Mouse (Mus musculus) MEL (cell line): ENCODE data around the gene U2af1l4. TPM values are rescaled to one million over a fixed set of nuclear protein-coding genes. Genes with fewer than 3 reads are reported as not detected.

Experiments
- DNase-seq: peaks from one replicate; pipeline ENCODE4 v3.0.0; 2011; ENCODE audit warnings: low read depth, low spot score
- H3K27ac ChIP-seq: 2 replicates; pipeline ENCODE4 v1.5.1; 2012; ENCODE audit warnings: low read depth, mild to moderate bottlenecking, control low read depth, low read length, moderate library complexity; ENCODE audit not compliant: control insufficient read depth
- H3K27me3 ChIP-seq, 2 experiments: fragments of 150-350 bp in 1 of 2; sonication (generic) in 1 of 2; 2 replicates each; pipeline ENCODE4 v1.6.1; 2012; ENCODE audit warnings: low read length in 2 of 2, mild to moderate bottlenecking in 2 of 2, improper control_type of control experiment in 1 of 2, moderate library complexity in 1 of 2; ENCODE audit not compliant: insufficient read depth in 2 of 2, control insufficient read depth in 1 of 2
- H3K36me3 ChIP-seq, 2 experiments: 2 replicates each; pipeline ENCODE4 v1.6.1; 2012 to 2014; ENCODE audit warnings: low read length in 2 of 2, improper control_type of control experiment in 1 of 2, inconsistent platforms in 1 of 2, mild to moderate bottlenecking in 1 of 2; ENCODE audit not compliant: insufficient read depth in 2 of 2, control insufficient read depth in 1 of 2
- H3K4me1 ChIP-seq, 2 experiments: fragments of 150-350 bp in 1 of 2; sonication (generic) in 1 of 2; 2 replicates each; pipeline ENCODE4 v1.6.1; 2012; ENCODE audit warnings: low read length in 2 of 2, improper control_type of control experiment in 1 of 2, mild to moderate bottlenecking in 1 of 2; ENCODE audit not compliant: insufficient read depth in 2 of 2, control insufficient read depth in 1 of 2
- H3K4me3 ChIP-seq, 2 experiments: fragments of 150-350 bp in 1 of 2; sonication (generic) in 1 of 2; 2 replicates each; pipeline ENCODE4 v1.5.1; 2012; ENCODE audit warnings: low read depth in 2 of 2, low read length in 2 of 2, mild to moderate bottlenecking in 2 of 2, moderate library complexity in 2 of 2, control low read depth in 1 of 2, improper control_type of control experiment in 1 of 2; ENCODE audit not compliant: control insufficient read depth in 1 of 2, insufficient read depth in 1 of 2
- H3K79me2 ChIP-seq: 2 replicates; pipeline ENCODE4 v1.6.1; 2012; ENCODE audit warnings: mild to moderate bottlenecking, low read length, moderate library complexity; ENCODE audit not compliant: control insufficient read depth, poor library complexity, insufficient read depth
- H3K9ac ChIP-seq: 2 replicates; pipeline ENCODE4 v1.6.1; 2012; ENCODE audit warnings: low read depth, mild to moderate bottlenecking, control low read depth, low read length, moderate library complexity; ENCODE audit not compliant: control insufficient read depth, poor library complexity, severe bottlenecking
- H3K9me3 ChIP-seq: fragments of 150-350 bp; sonication (generic); replicated peaks from 2 replicates; pipeline ENCODE4 v1.6.1; 2012; ENCODE audit warnings: mild to moderate bottlenecking, low read length, improper control_type of control experiment, moderate library complexity; ENCODE audit not compliant: insufficient read depth
- CHD2 ChIP-seq: IDR thresholded peaks from 2 replicates; pipeline ENCODE4 v1.6.1; 2011; ENCODE audit warnings: low read length, improper control_type of control experiment
- E2F4 ChIP-seq: IDR thresholded peaks from 2 replicates; pipeline ENCODE4 v1.6.1; 2011; ENCODE audit warnings: low read depth, low read length, improper control_type of control experiment, borderline replicate concordance
- EP300 ChIP-seq, 2 experiments: IDR thresholded peaks; 2 replicates each; pipeline ENCODE4 v1.6.1; 2011; ENCODE audit warnings: improper control_type of control experiment in 2 of 2, low read length in 2 of 2, low read depth in 1 of 2, mild to moderate bottlenecking in 1 of 2
- ETS1 ChIP-seq: IDR thresholded peaks from 2 replicates; pipeline ENCODE4 v1.6.1; 2012; ENCODE audit warnings: low read depth, mild to moderate bottlenecking, inconsistent platforms, low read length, improper control_type of control experiment, moderate library complexity
- GATA1 ChIP-seq: IDR thresholded peaks from 2 replicates; pipeline ENCODE4 v1.6.1; 2011; ENCODE audit warnings: low read depth, low read length, improper control_type of control experiment
- HCFC1 ChIP-seq: IDR thresholded peaks from 2 replicates; pipeline ENCODE4 v1.6.1; 2012; ENCODE audit warnings: low read depth, mild to moderate bottlenecking, inconsistent platforms, low read length, improper control_type of control experiment, moderate library complexity
- JUND ChIP-seq: IDR thresholded peaks from 2 replicates; pipeline ENCODE4 v1.6.1; 2011; ENCODE audit warnings: low read depth, mild to moderate bottlenecking, improper control_type of control experiment, low read length
- MAX ChIP-seq: IDR thresholded peaks from 2 replicates; pipeline ENCODE4 v1.6.1; 2011; ENCODE audit warnings: low read length, improper control_type of control experiment
- MYB ChIP-seq: IDR thresholded peaks from 2 replicates; pipeline ENCODE4 v1.6.1; 2011; ENCODE audit warnings: mild to moderate bottlenecking, low read depth, low read length, improper control_type of control experiment
- MYC ChIP-seq: IDR thresholded peaks from 2 replicates; pipeline ENCODE4 v1.6.1; 2011; ENCODE audit warnings: low read depth, mild to moderate bottlenecking, low read length, improper control_type of control experiment, moderate library complexity
- NRF1 ChIP-seq: IDR thresholded peaks from 2 replicates; pipeline ENCODE4 v1.6.1; 2014; ENCODE audit warnings: low read depth, mild to moderate bottlenecking, inconsistent platforms, low read length, improper control_type of control experiment, moderate library complexity; ENCODE audit not compliant: poor library complexity, insufficient read depth, severe bottlenecking
- POLR2A ChIP-seq, 2 experiments: IDR thresholded peaks; 2 replicates each; pipeline ENCODE4 v1.6.1; 2011 to 2012; ENCODE audit warnings: low read length in 2 of 2, mild to moderate bottlenecking in 2 of 2, control low read depth in 1 of 2, improper control_type of control experiment in 1 of 2, low read depth in 1 of 2, moderate library complexity in 1 of 2; ENCODE audit not compliant: control insufficient read depth in 1 of 2, insufficient read depth in 1 of 2, poor library complexity in 1 of 2
- POLR2AphosphoS2 ChIP-seq: IDR thresholded peaks from 2 replicates; pipeline ENCODE4 v1.6.1; 2011; ENCODE audit warnings: low read length, improper control_type of control experiment
- RCOR1 ChIP-seq: IDR thresholded peaks from 2 replicates; pipeline ENCODE4 v1.6.1; 2012; ENCODE audit warnings: low read depth, mild to moderate bottlenecking, inconsistent platforms, low read length, improper control_type of control experiment
- SIN3A ChIP-seq: IDR thresholded peaks from 2 replicates; pipeline ENCODE4 v1.6.1; 2012; ENCODE audit warnings: low read length, improper control_type of control experiment, inconsistent platforms
- SMC3 ChIP-seq: IDR thresholded peaks from 2 replicates; pipeline ENCODE4 v1.6.1; 2011; ENCODE audit warnings: low read depth, low read length, improper control_type of control experiment
- TAL1 ChIP-seq: IDR thresholded peaks from 2 replicates; pipeline ENCODE4 v1.6.1; 2012; ENCODE audit warnings: mild to moderate bottlenecking, inconsistent platforms, low read length, moderate library complexity, mixed read lengths
- TBP ChIP-seq: IDR thresholded peaks from 2 replicates; pipeline ENCODE4 v1.8.0; 2011; ENCODE audit warnings: low read depth, low read length, improper control_type of control experiment
- TCF12 ChIP-seq: IDR thresholded peaks from 2 replicates; pipeline ENCODE4 v1.6.1; 2014; ENCODE audit warnings: low read depth, mild to moderate bottlenecking, inconsistent platforms, low read length, improper control_type of control experiment, moderate library complexity
- USF2 ChIP-seq, 2 experiments: IDR thresholded peaks; 2 replicates each; pipeline ENCODE4 v1.6.1; 2011 to 2012; ENCODE audit warnings: improper control_type of control experiment in 2 of 2, low read length in 2 of 2, borderline replicate concordance in 1 of 2, inconsistent platforms in 1 of 2, low read depth in 1 of 2, mild to moderate bottlenecking in 1 of 2; ENCODE audit not compliant: insufficient read depth in 1 of 2
- ZKSCAN1 ChIP-seq: IDR thresholded peaks from 2 replicates; pipeline ENCODE4 v1.6.1; 2012; ENCODE audit warnings: low read depth, mild to moderate bottlenecking, inconsistent platforms, low read length, improper control_type of control experiment, moderate library complexity
- polyA plus RNA-seq, 2 experiments: library from polyadenylated mRNA; stranded (reverse) in 1 of 2; unstranded in 1 of 2; fragments of >175 nt in 1 of 2; fragments of >200 nt in 1 of 2; gene quantifications; 2 replicates each; pipeline versions ENCODE4 v1.2.1 to v1.2.4; 2012; ENCODE audit warnings: low replicate concordance in 2 of 2, low read depth in 1 of 2; ENCODE audit not compliant: insufficient read length in 2 of 2, insufficient read depth in 1 of 2, missing spikeins in 1 of 2
- total RNA-seq: library from RNA; depleted of rRNA; stranded (reverse); fragments of 300-350 nt; gene quantifications from 2 replicates; pipeline ENCODE4 v1.2.3, GENCODE M21; 2012

Gene U2af1l4
- total and polyA plus RNA-seq, 3 experiments, result 72.5 to 74.2 TPM; not detected in 1

DNA sequence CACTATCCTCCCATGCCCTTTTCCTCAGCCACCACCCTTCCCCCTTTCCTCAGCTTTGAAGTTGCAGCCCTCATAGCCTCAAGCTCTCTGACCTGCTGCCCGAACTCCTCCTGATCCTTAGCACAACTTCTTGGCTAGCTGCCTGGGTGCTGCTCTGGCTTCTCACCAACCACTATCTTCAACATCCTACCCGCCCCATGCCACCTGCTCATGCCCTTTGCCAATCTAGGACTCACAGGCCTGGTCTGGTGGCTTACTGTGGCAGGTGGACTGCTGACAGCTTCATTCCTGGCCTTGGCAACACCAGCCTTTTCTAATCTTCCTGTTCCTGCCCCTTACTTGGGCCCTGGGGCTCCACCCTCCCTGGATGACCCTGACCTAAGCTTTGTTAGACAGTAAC, 9.9 kb downstream of the U2af1l4 start:
- Histone ChIP-seq H3K79me2 (no peaks in the 10 kb centered on the region), H3K27me3 (no peaks in the 10 kb centered on the region), H3K9me3 (no peaks in the 10 kb centered on the region), H3K9ac (no peak overlapping the region), H3K4me3 (no peak overlapping the region), H3K27ac (peak overlapping the region; percentile 15; the same call in 1 of the 2 replicates), H3K36me3 (peaks cover 0 to 18% of the 10 kb centered on the region in 2 experiments; a peak in 3 of 4 replicates), H3K4me1 (peaks cover 0 to 6% of the 10 kb centered on the region in 2 experiments; a peak in 1 of 4 replicates)
- peak; percentile 53 for DNase-seq
- TF ChIP-seq TAL1 (peak; percentile 63), HCFC1 (no peak), SIN3A (0 out of 2 replicates have a peak, but pooled peaks have one; percentile 14), MAX (0 out of 2 replicates have a peak, but pooled peaks have one; percentile 47), TCF12 (peak; percentile 84; the same call in 1 of the 2 replicates), ZKSCAN1 (no peak), ETS1 (peak; percentile 64), GATA1 (0 out of 2 replicates have a peak, but pooled peaks have one; percentile 8), EP300 (IDR thresholded peaks at IDR 0.05; ENCODE audit: low read depth in 1 of 2, low read length in 2 of 2) (peak; percentile 24 to 71; a peak in 2 of 4 replicates)
- TF ChIP-seq, all 39 proteins: peak for 7

GRCm38 (mm10) chr7:30579950-30580349, 16.8 kb downstream of the U2af1l4 start:
- TF ChIP-seq SIN3A (no peak), HCFC1 (no peak), EP300 (IDR thresholded peaks at IDR 0.05; ENCODE audit: low read depth in 1 of 2, low read length in 2 of 2) (no peak), CHD2 (no peak), TCF12 (no peak), USF2 (IDR thresholded peaks at IDR 0.05; ENCODE audit: borderline replicate concordance in 1 of 2, insufficient read depth in 1 of 2, low read depth in 1 of 2, low read length in 2 of 2) (no peak), MYB (no peak)
- Histone ChIP-seq H3K27ac (no peak overlapping the region), H3K9me3 (no peaks in the 10 kb centered on the region)

GRCm38 (mm10) chr7:30581547-30581946, 18.4 kb downstream of the U2af1l4 start:
- Histone ChIP-seq H3K79me2 (peaks cover 6% of the 10 kb centered on the region; the same call in 1 of the 2 replicates), H3K9me3 (no peaks in the 10 kb centered on the region), H3K27ac (no peak overlapping the region), H3K4me1 (no peaks in the 10 kb centered on the region), H3K36me3 (peaks cover 0 to 21% of the 10 kb centered on the region in 2 experiments; a peak in 2 of 4 replicates), H3K9ac (no peak overlapping the region), H3K27me3 (no peaks in the 10 kb centered on the region), H3K4me3 (no peak overlapping the region)
- DNase-seq, result no peak
- TF ChIP-seq E2F4 (no peak), NRF1 (no peak), ZKSCAN1 (no peak), JUND (no peak), MAX (no peak), POLR2AphosphoS2 (no peak), MYC (no peak), TBP (no peak), TCF12 (no peak), TAL1 (no peak), POLR2A (IDR thresholded peaks at IDR 0.05; ENCODE audit: control insufficient read depth in 1 of 2, insufficient read depth in 1 of 2, low read depth in 1 of 2, low read length in 2 of 2, poor library complexity in 1 of 2) (no peak), SMC3 (no peak), RCOR1 (no peak)

More at GRCm38 (mm10) chr7:30579950-30580349, 16.8 kb downstream of the U2af1l4 start:
- peaks cover 0 to 28% of the 10 kb centered on the region in 2 experiments; a peak in 2 of 4 replicates for H3K36me3 ChIP-seq
- no peak for DNase-seq
- H3K4me1 ChIP-seq, result no peaks in the 10 kb centered on the region
- H3K9ac ChIP-seq, result no peak overlapping the region
- H3K4me3 ChIP-seq, result no peak overlapping the region
- H3K79me2 ChIP-seq, result no peaks in the 10 kb centered on the region; the same call in 1 of the 2 replicates
- no peaks in the 10 kb centered on the region for H3K27me3 ChIP-seq
